Mouse (Mus musculus): Measurements from ENCODE around the gene Olfr1382.
"Not testable (repeated sequence)": the region's sequence is repeated elsewhere in the genome, so short reads cannot be mapped to it uniquely, and the experiment has no call there.

Gene Olfr1382

GRCm38 (mm10) chr11:49527947-49528346 lies at the start of gene Olfr1382:
Olfr1382 (plus strand) TSS chr11:49528247.
- DNase-seq, result no peak

GRCm38 (mm10) chr11:49485973-49486372 lies 42.1 kb upstream of the Olfr1382 start:
- DNase-seq, result peak; percentile 48

- DNase-seq, result not testable (repeated sequence)
Measured at GRCm38 (mm10) chr11:49488770-49489169, 39.3 kb upstream of the Olfr1382 start, which contains the start of gene Olfr1385. Olfr1385 (plus strand) TSS chr11:49489070.

- no peak for DNase-seq
Measured at GRCm38 (mm10) chr11:49518086-49518485, 10.0 kb upstream of the Olfr1382 start.

- no peak for DNase-seq
Measured at GRCm38 (mm10) chr11:49519348-49519747, 8.7 kb upstream of the Olfr1382 start, which contains the start of gene Olfr1383. Olfr1383 (plus strand) TSS chr11:49519648.

- DNase-seq, result no peak
Measured at GRCm38 (mm10) chr11:49532761-49533160, 4.7 kb downstream of the Olfr1382 start.

DNA sequence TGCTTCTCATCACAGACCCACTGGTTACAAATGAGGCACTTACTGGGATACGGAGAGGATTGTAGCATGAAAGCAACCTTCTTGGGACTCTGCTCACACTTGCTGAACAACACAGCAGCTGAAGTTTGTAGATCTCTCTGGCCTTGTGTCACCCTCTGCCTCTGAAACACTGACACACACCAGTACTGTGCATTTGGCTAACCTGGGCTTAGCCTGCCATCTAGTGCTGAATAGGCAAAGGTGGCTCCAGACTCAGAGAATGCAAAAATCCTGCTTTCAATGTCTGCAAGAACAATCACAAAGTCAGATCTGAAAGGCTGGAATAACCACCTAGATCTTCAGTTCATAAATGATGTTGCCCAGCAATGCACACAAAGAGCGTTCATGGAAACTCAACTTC lies 8.6 kb downstream of the Olfr1382 start:
- not testable (repeated sequence) for DNase-seq

DNA sequence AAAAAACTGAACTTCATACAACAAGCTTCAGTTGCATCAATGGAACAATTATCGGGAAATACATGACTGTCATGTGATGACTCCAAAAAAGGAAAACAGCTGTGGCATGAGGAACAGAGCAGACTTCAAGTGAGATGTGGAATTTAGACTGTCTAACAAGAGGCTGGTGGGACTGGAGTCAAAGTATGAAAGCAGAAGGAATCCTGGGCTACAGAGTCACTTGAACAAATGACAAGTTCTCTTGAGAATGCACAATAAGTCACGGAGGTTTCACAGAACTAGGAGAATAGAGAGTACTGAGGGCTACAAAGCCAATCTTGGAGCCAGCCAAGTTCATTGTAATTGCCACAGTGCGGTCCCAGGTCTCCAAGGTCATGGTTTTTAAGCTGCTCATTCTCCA lies 15.1 kb downstream of the Olfr1382 start, which contains the start of gene Olfr1381:
Olfr1381 (plus strand) TSS at position 301 of the 400 bp plus-strand sequence.
- not testable (repeated sequence) for DNase-seq

DNA sequence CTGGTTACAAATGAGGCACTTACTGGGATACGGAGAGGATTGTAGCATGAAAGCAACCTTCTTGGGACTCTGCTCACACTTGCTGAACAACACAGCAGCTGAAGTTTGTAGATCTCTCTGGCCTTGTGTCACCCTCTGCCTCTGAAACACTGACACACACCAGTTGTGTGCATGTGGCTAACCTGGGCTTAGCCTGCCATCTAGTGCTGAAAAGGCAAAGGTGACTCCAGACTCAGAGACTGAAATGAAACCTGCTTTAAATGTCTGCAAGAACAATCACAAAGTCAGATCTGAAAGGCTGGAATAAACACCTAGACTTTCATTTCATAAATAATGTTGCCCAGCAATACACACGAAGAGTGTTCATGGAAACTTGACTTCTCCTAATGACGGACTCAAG lies 26.0 kb downstream of the Olfr1382 start:
- not testable (repeated sequence) for DNase-seq

GRCm38 (mm10) chr11:49556578-49556977 lies 28.5 kb downstream of the Olfr1382 start, which contains the start of gene Olfr1380:
Olfr1380 (plus strand) TSS chr11:49556878.
- not testable (repeated sequence) for DNase-seq

GRCm38 (mm10) chr11:49575054-49575453 lies 47.0 kb downstream of the Olfr1382 start:
- DNase-seq, result not testable (repeated sequence)

DNA sequence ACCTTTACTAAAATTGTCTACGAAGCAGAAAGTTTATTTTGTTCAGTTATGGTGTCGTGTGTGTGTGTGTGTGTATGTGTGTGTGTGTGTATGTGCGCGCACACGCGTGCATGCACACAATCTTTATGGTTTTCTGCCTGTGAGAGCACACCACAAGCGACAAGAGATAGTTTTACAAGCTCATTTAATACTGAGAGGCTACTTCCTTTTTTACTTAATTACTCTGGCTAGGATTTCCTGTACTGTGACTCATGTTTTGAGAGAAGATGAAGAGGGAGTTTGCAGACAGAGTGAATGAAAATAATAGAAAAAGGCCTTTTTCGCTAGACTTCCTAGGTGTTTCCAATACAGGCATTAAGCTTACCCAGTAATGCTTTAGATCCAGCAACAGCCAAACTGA lies 52.4 kb downstream of the Olfr1382 start:
- not testable (repeated sequence) for DNase-seq
